In the genomic region with DNA sequence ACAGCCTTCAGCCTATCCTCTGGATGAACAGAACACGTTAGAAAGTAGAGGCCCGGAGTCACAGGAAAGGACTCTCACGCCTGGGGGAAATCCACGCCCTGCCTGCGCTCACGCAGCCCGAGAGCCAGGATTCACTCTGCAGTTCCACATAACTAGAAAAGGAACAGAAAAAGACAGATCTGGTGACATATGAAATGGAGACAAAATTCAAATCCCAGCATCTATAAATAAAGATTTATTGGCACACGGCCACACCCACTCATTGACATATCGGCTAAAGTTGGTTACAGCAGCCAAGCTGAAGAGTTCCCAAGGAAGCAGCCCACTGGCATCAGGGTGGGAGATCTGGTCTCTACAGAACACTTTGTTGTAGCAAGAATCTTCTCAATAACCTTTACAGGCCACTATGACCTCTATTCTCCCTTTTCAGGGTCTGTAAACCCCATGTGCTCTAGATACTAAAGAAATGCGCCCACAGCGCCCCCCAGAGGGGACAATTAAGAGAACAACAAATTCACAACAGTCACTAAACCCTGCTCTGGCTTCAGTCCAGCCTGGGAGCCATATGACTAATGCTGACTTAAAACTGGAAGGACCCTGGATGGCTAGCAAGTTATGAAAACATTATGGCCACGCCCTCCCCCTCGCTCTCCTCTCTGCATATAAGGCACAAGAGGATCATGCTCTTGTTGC, we compare ENCODE assay signal across 7 mouse cellular contexts.
DNase-seq lines count a peak whose midpoint lies in the region; ATAC-seq and TF ChIP-seq lines count a peak whose summit lies in the region.

No protein-coding gene starts in this region.

- peak; percentile 6 for DNase-seq in liver, adult 2 months (ENCODE audit: extremely low read depth, low read depth, low spot score)
- no peak for DNase-seq in liver, embryonic 11.5 days (ENCODE audit: low spot score)
- DNase-seq in R1 (ENCODE audit: low read depth, low spot score): peak; percentile 69
- peak; percentile 38 to 65 for DNase-seq in cerebellum, postnatal 25 days
- peak; percentile 33 for DNase-seq in right cerebral cortex, adult 18-20 months
- DNase-seq in heart, adult 9 months (ENCODE audit: low spot score in 2 of 2): no peak

- H3K9me3 ChIP-seq in liver, embryonic 11.5 days (ENCODE audit: control insufficient read depth, low read length): no peaks in the 10 kb centered on the region

- WGBS in liver, adult 2 months: 63% methylated on average over 13 of the region's 13 CpGs
- WGBS in liver, embryonic 11.5 days: 67% methylated on average over 13 of the region's 13 CpGs

- H3K79me2 ChIP-seq in liver, adult 2 months (ENCODE audit: control insufficient read depth, insufficient read depth, low read length): no peaks in the 10 kb centered on the region

- ATAC-seq in liver, embryonic 11.5 days (replicated peaks; ENCODE audit: low FRiP score): no peak
- no peak for ATAC-seq in megakaryocyte-erythroid progenitor cell, adult 5-6 weeks (replicated peaks; ENCODE audit: low FRiP score, low TSS enrichment, poor library complexity, severe bottlenecking)

- H3K4me2 ChIP-seq in liver, embryonic 11.5 days: no peak overlapping the region

- no peak overlapping the region for H3K27ac ChIP-seq in liver, adult 2 months (replicated peaks; ENCODE audit: insufficient read depth, low read depth, low read length)
- H3K27ac ChIP-seq in liver, embryonic 11.5 days (ENCODE audit: low read depth, low read length): no peak overlapping the region

- no peak overlapping the region for H3K9ac ChIP-seq in liver, adult 2 months (ENCODE audit: low read depth, low read length)
- H3K9ac ChIP-seq in liver, embryonic 11.5 days (ENCODE audit: low read depth, low read length): no peak overlapping the region

- no peaks in the 10 kb centered on the region for H3K4me1 ChIP-seq in liver, adult 2 months (ENCODE audit: control insufficient read depth, insufficient read depth, low read length)
- H3K4me1 ChIP-seq in liver, embryonic 11.5 days (replicated peaks; ENCODE audit: control insufficient read depth, insufficient read depth, low read length): no peaks in the 10 kb centered on the region

- H3K27me3 ChIP-seq in liver, adult 2 months (ENCODE audit: control insufficient read depth, insufficient read depth, low read length): no peaks in the 10 kb centered on the region; the same call in 1 of the 2 replicates
- no peaks in the 10 kb centered on the region for H3K27me3 ChIP-seq in liver, embryonic 11.5 days (replicated peaks; ENCODE audit: control insufficient read depth, insufficient read depth, low read length)

- H3K4me3 ChIP-seq in liver, adult 2 months (ENCODE audit: insufficient read depth, low read depth, low read length): no peak overlapping the region
- H3K4me3 ChIP-seq in liver, embryonic 11.5 days (ENCODE audit: low read depth, low read length): no peak overlapping the region

- no peaks in the 10 kb centered on the region for H3K36me3 ChIP-seq in liver, adult 2 months (ENCODE audit: control insufficient read depth, insufficient read depth, low read length)
- no peaks in the 10 kb centered on the region for H3K36me3 ChIP-seq in liver, embryonic 11.5 days (ENCODE audit: control insufficient read depth, insufficient read depth, low read length)

- no peak for TF ChIP-seq CTCF in liver, adult 2 months (IDR thresholded peaks at IDR 0.05; ENCODE audit: low read depth, low read length)

- TF ChIP-seq POLR2A in liver, adult 2 months (IDR thresholded peaks at IDR 0.05; ENCODE audit: extremely low read depth, insufficient read depth, low read length): no peak

Comparison
In these comparisons a context has a peak if more than half of its experiments do, and no peak if none do; other contexts are left out.
1. DNase-seq: peak in liver, adult 2 months (single experiment), R1 (single experiment), cerebellum, postnatal 25 days (2 of 2) and right cerebral cortex, adult 18-20 months (single experiment); none in liver, embryonic 11.5 days (single experiment) and heart, adult 9 months (0 of 2).